Mouse (Mus musculus): ENCODE results near the gene Mettl15.
"Not testable (repeated sequence)": the region's sequence is repeated elsewhere in the genome, so short reads cannot be mapped to it uniquely, and the experiment has no call there.

The Mettl15 gene

GRCm38 (mm10) chr2:109280600-109281340 lies at the start of gene Mettl15, which contains the start of gene Kif18a:
Gene Mettl15, minus strand, starts transcription at chr2:109280748.
Gene Kif18a, plus strand, starts transcription at chr2:109280738.
- DNase-seq (ENCODE audit: low read depth, low spot score): peak; percentile 94

DNA sequence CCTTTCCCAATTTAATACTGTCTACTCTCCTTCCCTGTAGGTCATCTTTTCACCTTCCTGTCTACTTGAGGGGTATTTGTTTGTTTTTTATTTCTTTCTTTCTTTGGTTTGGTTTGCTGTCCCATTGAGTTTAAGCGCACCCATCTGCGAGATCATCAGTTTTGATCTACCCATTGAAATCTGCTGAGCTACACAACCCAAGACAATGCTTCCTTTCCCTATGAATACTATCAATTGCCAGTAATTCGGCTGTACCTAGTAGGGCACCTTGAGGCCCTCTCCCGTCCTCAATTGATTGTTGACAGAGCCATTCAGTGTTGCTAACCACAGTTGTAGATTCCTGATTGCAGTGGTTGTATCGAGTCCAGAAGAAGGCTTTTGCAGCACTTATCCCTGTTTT lies 30.8 kb upstream of the Mettl15 start:
- no peak for DNase-seq (ENCODE audit: low read depth, low spot score)

- DNase-seq (ENCODE audit: low read depth, low spot score): no peak
Measured at GRCm38 (mm10) chr2:109303638-109304037, 23.1 kb upstream of the Mettl15 start.

- DNase-seq (ENCODE audit: low read depth, low spot score): no peak
Measured at GRCm38 (mm10) chr2:109302234-109302633, 21.7 kb upstream of the Mettl15 start.

DNA sequence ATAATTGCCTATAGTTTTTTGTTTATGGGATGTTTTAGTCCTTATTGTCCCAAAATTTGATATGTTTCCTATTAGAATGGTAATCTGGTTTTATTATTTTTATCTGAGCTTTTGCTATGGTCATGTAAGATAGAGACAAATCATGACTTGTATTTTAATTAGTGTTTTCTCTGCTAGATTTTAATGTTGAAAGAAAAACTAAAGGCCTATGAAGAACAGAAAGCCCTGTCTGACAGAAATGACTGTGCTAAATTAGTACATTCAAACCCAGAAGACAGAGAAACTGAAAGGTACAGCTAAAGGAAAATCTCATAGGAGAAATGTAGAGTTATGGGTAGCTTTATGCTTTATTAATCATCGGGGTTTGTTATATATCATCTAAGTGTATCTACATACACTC lies 17.6 kb upstream of the Mettl15 start:
- DNase-seq (ENCODE audit: low read depth, low spot score): no peak

DNA sequence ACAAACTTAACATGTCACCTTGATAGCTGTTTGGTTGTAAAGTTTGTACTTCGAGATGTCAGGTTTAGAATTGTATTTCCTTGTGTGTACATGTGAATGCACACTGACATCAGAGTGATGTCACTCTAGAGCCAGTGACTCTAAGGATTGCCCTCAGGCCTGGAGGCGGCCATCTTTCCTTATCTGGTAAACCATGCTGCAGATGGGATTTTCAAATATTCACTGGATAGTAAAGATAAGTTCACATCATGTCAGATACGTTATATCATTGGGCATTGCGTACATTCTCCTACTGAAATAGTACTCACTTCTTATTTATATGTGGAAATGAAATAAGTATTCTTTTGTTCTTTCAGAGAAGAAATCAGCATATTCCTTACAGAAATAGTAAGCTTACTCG lies 15.7 kb upstream of the Mettl15 start:
- no peak for DNase-seq (ENCODE audit: low read depth, low spot score)

GRCm38 (mm10) chr2:109289327-109289726 lies 8.8 kb upstream of the Mettl15 start:
- no peak for DNase-seq (ENCODE audit: low read depth, low spot score)

DNA sequence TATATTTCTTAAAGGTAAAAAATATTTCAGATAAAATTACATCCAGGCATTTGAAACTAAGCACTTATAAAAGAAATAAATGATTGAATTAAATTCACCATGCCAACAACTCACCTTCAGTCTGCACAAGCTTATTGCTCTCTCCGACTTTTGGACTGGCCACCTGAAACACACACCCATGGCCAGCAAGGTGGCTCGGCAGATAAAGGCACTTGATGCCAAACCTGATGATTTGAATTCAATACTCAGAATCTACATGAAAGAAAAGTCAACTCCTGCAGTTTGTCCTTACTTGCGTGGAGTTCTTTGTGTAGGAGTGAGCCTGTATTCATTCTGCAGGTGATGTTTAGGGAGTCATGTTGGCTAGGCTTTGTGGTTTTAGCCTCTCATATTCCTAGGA lies 3.6 kb upstream of the Mettl15 start:
- no peak for DNase-seq (ENCODE audit: low read depth, low spot score)

DNA sequence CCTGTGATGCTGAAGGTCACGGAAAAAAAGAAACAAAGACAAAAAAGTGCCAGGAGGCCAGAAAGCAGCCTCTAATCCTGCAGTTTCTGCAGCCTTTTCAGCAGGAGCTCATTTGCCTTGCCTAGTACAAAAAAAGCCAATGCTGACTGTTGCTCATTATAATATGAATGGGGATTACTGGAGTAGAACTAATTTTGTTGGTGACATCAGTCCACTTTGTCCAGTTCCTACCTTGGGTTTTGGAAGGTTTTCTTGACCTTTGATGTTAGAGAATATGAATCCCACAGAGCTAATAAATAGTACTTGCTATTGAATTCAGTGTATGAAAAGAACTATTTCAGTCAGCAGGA lies 768 bp upstream of the Mettl15 start:
- DNase-seq (ENCODE audit: low read depth, low spot score): no peak

- DNase-seq (ENCODE audit: low read depth, low spot score): peak; percentile 3
Measured at GRCm38 (mm10) chr2:109280272-109280599, 312 bp downstream of the Mettl15 start.

DNA sequence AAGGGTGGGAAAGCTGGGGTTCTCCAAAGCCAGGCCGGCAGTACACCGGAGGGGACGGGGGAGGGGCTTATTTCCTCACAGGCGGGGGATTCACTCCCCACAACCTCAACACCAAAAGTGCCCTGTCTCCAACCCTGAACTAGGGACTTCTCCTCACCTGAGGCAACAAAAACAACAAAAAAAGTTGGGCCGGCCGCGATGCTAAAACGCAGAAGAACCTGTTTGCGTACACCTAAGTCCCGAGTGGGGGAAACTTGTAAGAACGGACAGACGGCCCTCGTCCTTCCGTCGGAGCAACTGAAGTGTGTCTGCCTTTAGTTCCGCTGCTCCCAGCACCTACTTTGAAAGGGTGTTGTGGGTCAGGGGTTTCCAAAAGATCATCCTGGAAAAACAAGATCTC lies 2.5 kb downstream of the Mettl15 start:
- no peak for DNase-seq (ENCODE audit: low read depth, low spot score)

- no peak for DNase-seq (ENCODE audit: low read depth, low spot score)
Measured at GRCm38 (mm10) chr2:109277593-109277992, 3.0 kb downstream of the Mettl15 start.

DNA sequence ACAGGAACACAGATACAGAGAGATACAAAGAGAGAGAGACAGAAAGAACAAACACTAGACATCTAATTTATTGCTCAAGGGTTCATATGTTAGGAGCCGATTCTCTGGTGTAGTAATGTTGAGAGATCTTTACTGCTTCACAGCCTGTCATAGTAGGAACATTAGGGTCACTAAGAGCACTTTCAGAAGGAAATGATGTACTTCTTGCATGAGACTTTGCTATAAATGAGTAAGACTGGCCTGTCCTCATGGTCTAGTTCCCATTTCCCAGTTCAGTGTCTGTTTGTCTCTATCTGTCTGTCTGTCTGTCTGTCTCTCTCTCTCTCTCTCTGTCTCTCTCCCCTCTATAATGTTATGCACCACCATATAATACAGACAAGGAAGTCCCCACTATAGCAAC lies 7.5 kb downstream of the Mettl15 start:
- DNase-seq (ENCODE audit: low read depth, low spot score): no peak

DNA sequence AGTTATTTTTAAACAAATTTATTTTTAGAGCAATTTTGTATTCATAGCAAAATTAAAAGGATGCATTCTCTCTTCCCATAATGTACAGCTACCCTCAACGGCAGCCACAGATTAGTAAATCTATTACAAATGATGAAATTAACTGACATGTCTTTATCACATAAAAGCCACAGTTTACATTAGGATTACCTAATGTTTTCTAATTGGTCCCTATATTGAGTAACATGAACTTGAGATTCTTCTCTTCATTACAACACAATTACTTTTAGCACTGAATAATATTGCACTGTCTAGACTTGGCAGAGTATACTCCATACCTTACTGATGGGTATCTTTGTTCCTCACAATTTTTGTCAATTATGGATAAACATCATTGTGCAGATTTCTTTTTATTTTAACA lies 17.8 kb downstream of the Mettl15 start:
- DNase-seq (ENCODE audit: low read depth, low spot score): no peak

DNA sequence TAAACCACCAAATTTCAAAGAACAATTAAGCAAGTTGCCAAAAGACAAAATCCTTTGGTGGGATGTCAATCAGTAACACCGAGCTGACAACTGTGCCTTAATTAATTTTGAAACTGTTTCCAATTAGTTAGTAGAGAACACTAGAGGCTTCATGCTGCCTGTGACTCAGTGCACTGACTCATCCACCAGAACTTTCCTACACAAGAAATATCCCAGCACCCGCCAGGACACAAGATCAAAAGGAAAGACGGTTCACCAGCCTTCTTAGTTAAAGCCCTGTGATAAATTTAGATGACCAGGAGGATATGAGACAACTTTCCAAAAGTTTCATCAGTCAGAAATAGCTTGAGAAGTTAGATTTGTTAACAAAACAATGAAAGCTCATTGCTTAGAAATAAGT lies 38.6 kb downstream of the Mettl15 start:
- DNase-seq (ENCODE audit: low read depth, low spot score): no peak

GRCm38 (mm10) chr2:109235741-109236140 lies 44.8 kb downstream of the Mettl15 start:
- DNase-seq (ENCODE audit: low read depth, low spot score): no peak

DNA sequence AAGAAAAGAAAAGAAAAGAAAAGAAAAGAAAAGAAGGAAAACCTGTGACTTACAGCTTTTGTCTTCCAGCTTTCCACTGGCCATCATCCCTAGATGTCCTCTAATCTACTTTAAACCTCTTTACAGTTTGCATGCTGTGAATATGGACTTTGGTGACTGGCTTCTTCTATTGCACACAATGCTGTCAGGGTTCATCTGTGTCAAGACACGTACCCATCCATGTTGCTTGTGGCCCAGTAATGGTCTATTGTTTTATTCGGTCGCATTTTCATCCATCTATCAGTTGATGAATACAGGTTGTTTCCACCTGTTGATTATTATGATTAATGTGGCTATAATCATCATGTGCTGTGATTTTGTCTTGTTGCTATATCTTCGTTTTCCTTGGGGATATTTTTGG lies 46.7 kb downstream of the Mettl15 start:
- no peak for DNase-seq (ENCODE audit: low read depth, low spot score)

- DNase-seq (ENCODE audit: low read depth, low spot score): no peak
Measured at GRCm38 (mm10) chr2:109230443-109230842, 50.1 kb downstream of the Mettl15 start.

DNA sequence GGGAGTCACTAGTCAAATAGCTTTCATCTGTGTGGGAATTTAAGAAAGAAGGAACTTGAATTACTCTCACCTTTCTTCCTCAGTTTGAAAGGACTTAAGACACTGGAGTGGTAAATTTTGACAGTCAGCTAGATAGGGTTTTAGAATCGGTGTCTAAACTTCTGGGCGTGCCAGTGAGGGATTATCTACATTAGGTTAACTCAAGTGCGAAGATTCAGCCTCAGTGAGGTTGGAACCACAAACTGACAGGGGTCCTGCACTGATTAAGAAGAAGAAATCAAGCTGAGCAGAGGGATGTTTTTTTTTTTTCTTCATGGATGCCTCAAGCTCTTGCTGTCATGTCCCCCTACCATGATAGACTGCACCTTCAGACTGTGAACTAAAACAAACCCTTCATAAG lies 53.4 kb downstream of the Mettl15 start:
- no peak for DNase-seq (ENCODE audit: low read depth, low spot score)

DNA sequence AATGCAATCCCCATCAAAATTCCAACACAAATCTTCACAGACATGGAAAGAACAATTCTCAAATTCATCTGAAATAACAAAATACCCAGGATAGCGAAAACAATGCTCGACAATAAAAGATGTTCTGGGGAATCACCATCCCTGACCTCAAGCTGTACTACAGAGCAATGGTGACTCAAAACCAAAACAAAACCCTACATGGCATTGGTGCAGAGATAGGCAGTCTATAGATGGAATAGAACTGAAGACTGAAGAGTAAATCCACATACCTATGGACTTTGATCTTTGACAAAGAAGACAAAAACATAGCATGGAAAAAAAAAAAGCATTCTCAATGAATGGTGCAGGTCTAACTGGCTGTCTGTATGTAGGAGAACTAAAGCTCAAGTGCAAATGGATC lies 59.1 kb downstream of the Mettl15 start:
- DNase-seq (ENCODE audit: low read depth, low spot score): no peak

DNA sequence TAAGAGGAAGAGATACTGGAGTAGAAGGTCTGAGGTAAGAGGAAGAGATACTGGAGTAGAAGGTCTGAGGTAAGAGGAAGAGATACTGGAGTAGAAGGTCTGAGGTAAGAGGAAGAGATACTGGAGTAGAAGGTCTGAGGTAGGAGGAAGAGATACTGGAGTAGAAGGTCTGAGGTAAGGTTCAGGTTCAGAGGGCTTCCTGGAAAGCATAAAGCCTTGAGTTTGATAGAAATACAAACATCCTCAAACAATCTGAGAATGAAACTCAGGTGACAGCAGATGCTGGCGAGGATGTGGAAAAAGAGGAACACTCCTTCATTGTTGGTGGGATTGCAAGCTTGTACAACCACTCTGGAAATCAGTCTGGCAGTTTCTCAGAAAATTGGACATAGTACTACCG lies 63.9 kb downstream of the Mettl15 start:
- DNase-seq (ENCODE audit: low read depth, low spot score): not testable (repeated sequence)

GRCm38 (mm10) chr2:109210641-109211040 lies 69.9 kb downstream of the Mettl15 start:
- DNase-seq (ENCODE audit: low read depth, low spot score): not testable (repeated sequence)

DNA sequence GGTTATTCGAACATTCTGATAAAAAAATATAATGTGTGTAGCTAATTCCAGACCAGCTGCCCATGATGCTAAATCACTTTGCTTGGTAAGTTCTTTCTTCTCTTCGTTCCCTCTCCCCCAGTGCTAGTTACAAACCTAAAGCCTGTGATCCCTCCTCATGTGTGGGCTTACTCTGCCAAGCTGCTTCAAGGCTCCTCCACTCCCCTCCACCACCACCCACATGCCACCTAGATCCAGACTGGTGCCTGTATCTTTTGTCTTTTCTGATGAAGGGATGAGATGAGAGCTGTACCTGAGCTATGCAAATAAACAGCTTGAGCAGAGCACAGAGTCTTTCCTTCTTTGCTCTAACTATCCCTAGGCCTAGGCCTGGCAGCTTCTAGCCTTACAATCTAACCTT lies 72.5 kb downstream of the Mettl15 start:
- no peak for DNase-seq (ENCODE audit: low read depth, low spot score)

DNA sequence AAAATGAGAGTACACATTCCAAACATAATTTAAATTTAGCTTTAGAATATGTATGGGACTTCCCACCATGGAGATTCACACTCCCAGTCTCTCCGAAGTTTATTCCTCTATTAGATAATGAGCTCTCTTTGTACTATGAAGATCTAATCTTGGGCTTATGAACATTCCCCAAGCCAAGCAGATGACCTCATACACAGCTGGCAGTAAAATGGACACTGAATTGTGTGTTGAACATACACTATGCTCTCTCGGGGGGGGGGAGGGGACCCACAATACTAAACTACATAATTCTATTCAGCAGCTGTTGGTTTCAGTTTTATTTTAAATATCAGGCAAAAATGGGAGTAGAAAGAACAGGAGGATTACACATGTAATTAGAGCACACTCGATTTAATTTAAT lies 97.6 kb downstream of the Mettl15 start:
- no peak for DNase-seq (ENCODE audit: low read depth, low spot score)
